Mouse (Mus musculus) ES-E14 (cell line): Measurements from ENCODE around the gene Poc1a. TPM values are rescaled to one million over a fixed set of nuclear protein-coding genes. Genes with fewer than 3 reads are reported as not detected.

Experiments used
- DNase-seq: peaks from one replicate; pipeline ENCODE4 v3.0.0-alpha.2; 2013; ENCODE audit warnings: low read depth, low spot score
- H3K27ac ChIP-seq: 2 replicates; pipeline ENCODE4 v1.5.1; 2012; ENCODE audit warnings: low read depth, mild to moderate bottlenecking, low read length, moderate library complexity, mixed read lengths; ENCODE audit not compliant: poor library complexity, insufficient read depth, severe bottlenecking
- H3K36me3 ChIP-seq: 2 replicates; pipeline ENCODE4 v1.6.1; 2012; ENCODE audit warnings: mild to moderate bottlenecking, low read length, moderate library complexity, mixed read lengths; ENCODE audit not compliant: control insufficient read depth, poor library complexity, insufficient read depth, severe bottlenecking
- H3K4me1 ChIP-seq, 2 experiments: fragments of 150-350 bp in 1 of 2; sonication (generic) in 1 of 2; 2 replicates each; pipeline ENCODE4 v1.6.1; 2012; ENCODE audit warnings: low read length in 2 of 2, mild to moderate bottlenecking in 1 of 2, mixed read lengths in 1 of 2; ENCODE audit not compliant: control insufficient read depth in 2 of 2, insufficient read depth in 2 of 2, poor library complexity in 1 of 2
- H3K4me3 ChIP-seq, 2 experiments: fragments of 150-350 bp in 1 of 2; sonication (generic) in 1 of 2; 2 replicates each; pipeline ENCODE4 v1.5.1; 2012; ENCODE audit warnings: low read length in 2 of 2, low read depth in 1 of 2, mild to moderate bottlenecking in 1 of 2, mixed read lengths in 1 of 2; ENCODE audit not compliant: insufficient read depth in 1 of 2, poor library complexity in 1 of 2, severe bottlenecking in 1 of 2
- H3K9ac ChIP-seq: 2 replicates; pipeline ENCODE4 v1.6.1; 2012; ENCODE audit warnings: low read depth, mild to moderate bottlenecking, low read length, mixed read lengths; ENCODE audit not compliant: poor library complexity, insufficient read depth, severe bottlenecking
- H3K9me3 ChIP-seq: fragments of 150-350 bp; sonication (generic); 2 replicates; pipeline ENCODE4 v1.6.1; 2012; ENCODE audit warnings: low read depth, mild to moderate bottlenecking, low read length; ENCODE audit not compliant: control insufficient read depth, insufficient read depth
- CHD2 ChIP-seq: IDR thresholded peaks from 2 replicates; pipeline ENCODE4 v1.6.1; 2014; ENCODE audit warnings: mild to moderate bottlenecking, low read depth, low read length, inconsistent platforms
- HCFC1 ChIP-seq: IDR thresholded peaks from 2 replicates; pipeline ENCODE4 v1.6.1; 2012; ENCODE audit warnings: low read length, inconsistent platforms, borderline replicate concordance; ENCODE audit not compliant: insufficient read depth
- MAFK ChIP-seq: IDR thresholded peaks from 2 replicates; pipeline ENCODE4 v1.6.1; 2014; ENCODE audit warnings: mild to moderate bottlenecking, low read depth, low read length, inconsistent platforms; ENCODE audit not compliant: insufficient read depth
- ZC3H11A ChIP-seq: IDR thresholded peaks from 2 replicates; pipeline ENCODE4 v1.6.1; 2012; ENCODE audit warnings: low read depth, mild to moderate bottlenecking, inconsistent platforms, low read length, borderline replicate concordance
- ZNF384 ChIP-seq: IDR thresholded peaks from 2 replicates; pipeline ENCODE4 v1.6.1; 2012; ENCODE audit warnings: low read depth, low read length, inconsistent platforms
- in situ Hi-C, 2 experiments: fragments of 600-800 bp; cut with MboI; formaldehyde crosslinking; loops; one replicate each; pipeline ENCODE4 v1.15.1; 2025; ENCODE audit warnings: low sequenced_read_pairs in 2 of 2, inconsistent platforms in 1 of 2; ENCODE audit not compliant: unreplicated experiment in 2 of 2
- total RNA-seq: library from RNA; depleted of rRNA; stranded (reverse); fragments of 300-350 nt; gene quantifications from 2 replicates; pipeline ENCODE4 v1.2.3, GENCODE M21; 2012

The Poc1a gene
- total RNA-seq, 1 experiment: 21.2 TPM

DNA sequence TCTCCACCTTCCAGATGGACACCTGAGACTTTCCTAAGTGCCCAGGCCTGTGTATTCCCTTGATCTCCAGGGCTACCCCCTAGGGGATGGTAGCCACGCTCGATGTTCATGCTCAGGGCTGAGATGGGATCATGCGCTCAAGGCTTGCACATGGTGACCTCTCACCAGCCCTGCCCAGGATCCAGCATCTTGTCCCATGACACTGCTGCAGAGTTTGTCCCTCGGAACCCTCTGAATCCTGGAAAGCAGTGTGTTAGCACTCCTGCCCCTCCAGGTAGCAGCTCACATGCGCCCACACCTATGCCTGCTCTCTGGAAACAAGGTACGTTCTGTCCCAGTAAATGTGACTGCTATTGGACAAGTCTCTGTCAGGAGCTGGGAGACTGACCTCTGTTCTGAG, 73.9 kb downstream of the Poc1a start:
- H3K9ac ChIP-seq: no peak overlapping the region
- H3K36me3 ChIP-seq: no peaks in the 10 kb centered on the region
- DNase-seq: no peak
- H3K4me3 ChIP-seq: no peak overlapping the region
- peaks cover 0 to 7% of the 10 kb centered on the region in 2 experiments; a peak in 2 of 4 replicates for H3K4me1 ChIP-seq
- in situ Hi-C loops: no loop called here
- no peaks in the 10 kb centered on the region for H3K9me3 ChIP-seq
- no peak overlapping the region for H3K27ac ChIP-seq
- TF ChIP-seq CHD2: no peak
- TF ChIP-seq ZC3H11A: no peak
- no peak for TF ChIP-seq HCFC1
- TF ChIP-seq MAFK: no peak
- TF ChIP-seq ZNF384: no peak

DNA sequence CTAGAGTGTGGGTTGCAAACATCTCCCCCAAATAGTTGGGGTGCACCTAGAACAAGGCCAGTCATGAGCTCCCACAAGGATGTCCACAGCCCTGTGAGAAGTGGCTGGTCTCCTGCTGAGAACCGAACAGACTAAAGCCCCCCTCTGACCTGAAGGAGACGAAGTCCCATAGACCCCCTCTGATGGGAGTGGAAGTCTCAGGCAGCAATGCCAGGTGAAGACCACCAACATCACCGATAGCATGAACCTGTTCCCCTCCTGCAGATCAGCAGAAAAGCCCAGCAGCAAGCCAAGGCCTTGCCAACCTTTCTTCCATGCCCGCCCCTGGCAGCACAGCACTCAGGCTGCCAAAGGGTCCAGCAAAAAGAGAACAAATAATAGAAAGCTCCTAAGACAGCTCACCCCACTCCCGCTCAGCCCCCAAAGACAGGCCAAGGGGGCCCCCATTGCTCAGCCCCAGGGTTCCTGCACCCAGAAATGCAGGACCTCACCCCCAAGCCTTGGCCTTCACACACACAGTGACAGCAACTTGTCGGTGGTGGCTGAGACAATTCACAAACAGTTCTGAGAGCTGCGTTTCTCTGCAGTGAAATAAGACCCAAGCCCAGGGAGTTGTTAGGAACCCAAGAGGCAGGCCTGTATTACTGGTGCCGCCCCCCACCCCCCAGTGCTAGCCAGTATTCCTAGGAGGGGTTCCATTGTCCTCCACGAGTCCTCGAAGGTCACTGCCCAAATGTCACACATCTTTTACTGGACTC, 74.5 kb downstream of the Poc1a start:
- Histone ChIP-seq H3K36me3 (no peaks in the 10 kb centered on the region), H3K9ac (no peak overlapping the region), H3K27ac (no peak overlapping the region), H3K4me1 (peaks cover 0 to 7% of the 10 kb centered on the region in 2 experiments; a peak in 2 of 4 replicates), H3K4me3 (no peak overlapping the region), H3K9me3 (no peaks in the 10 kb centered on the region)
- TF ChIP-seq HCFC1: no peak
- no peak for TF ChIP-seq ZNF384
- TF ChIP-seq ZC3H11A: no peak
- TF ChIP-seq MAFK: no peak
- no peak for TF ChIP-seq CHD2
- in situ Hi-C loops: no loop called here
- no peak for DNase-seq

DNA sequence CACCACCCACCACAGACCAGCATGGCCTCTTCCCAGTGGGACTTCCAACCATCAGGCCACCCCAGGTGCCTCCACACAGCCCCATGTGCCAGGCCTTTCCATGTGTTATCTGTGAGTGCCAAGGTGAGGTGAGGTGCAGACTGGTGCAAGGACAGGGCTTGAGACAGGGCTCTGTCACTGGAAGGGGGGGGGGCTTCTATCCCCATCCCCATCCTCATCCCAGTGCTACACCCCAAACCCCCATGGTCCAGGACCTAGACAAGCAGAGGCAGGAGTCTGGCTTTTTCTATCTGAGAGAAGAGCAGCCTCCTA, 75.1 kb downstream of the Poc1a start:
- no peak for DNase-seq
- TF ChIP-seq MAFK (no peak), HCFC1 (no peak), ZNF384 (no peak), ZC3H11A (no peak), CHD2 (no peak)
- H3K4me1 ChIP-seq: peaks cover 0 to 7% of the 10 kb centered on the region in 2 experiments; a peak in 2 of 4 replicates
- no peak overlapping the region for H3K9ac ChIP-seq
- H3K27ac ChIP-seq: no peak overlapping the region
- H3K9me3 ChIP-seq: no peaks in the 10 kb centered on the region
- no peaks in the 10 kb centered on the region for H3K36me3 ChIP-seq
- no peak overlapping the region for H3K4me3 ChIP-seq
- in situ Hi-C loops: no loop called here

DNA sequence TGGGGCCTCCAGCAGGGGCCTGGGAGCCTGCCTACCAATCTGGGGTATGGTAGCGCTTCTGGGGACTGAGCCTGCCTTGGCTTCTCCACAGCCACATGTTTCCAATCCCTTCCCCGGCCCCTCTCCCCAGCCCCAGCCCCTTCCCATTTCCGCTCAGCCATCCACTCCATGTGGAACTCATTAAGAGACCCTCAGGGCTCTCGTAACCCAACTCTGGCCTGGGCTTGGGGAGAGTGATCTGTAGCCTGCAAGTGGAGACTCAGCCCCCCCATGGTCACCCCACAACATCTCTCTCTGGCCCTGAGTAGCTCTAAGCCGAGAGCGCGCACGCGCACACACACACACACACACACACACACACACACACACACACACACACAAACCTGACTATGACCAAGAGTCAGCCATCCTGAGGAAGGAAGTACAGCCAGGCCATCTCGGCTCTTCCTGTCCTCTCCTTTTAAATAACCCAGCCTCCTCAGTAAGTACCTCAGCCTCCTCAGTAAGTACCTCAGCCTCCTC, 75.5 kb downstream of the Poc1a start:
- DNase-seq: no peak
- H3K9ac ChIP-seq: no peak overlapping the region
- no peaks in the 10 kb centered on the region for H3K36me3 ChIP-seq
- no peak overlapping the region for H3K4me3 ChIP-seq
- peaks cover 0 to 4% of the 10 kb centered on the region in 2 experiments; a peak in 2 of 4 replicates for H3K4me1 ChIP-seq
- H3K9me3 ChIP-seq: no peaks in the 10 kb centered on the region
- in situ Hi-C loops: no loop called here
- H3K27ac ChIP-seq: no peak overlapping the region
- TF ChIP-seq MAFK (no peak), ZC3H11A (no peak), CHD2 (no peak), ZNF384 (no peak)

DNA sequence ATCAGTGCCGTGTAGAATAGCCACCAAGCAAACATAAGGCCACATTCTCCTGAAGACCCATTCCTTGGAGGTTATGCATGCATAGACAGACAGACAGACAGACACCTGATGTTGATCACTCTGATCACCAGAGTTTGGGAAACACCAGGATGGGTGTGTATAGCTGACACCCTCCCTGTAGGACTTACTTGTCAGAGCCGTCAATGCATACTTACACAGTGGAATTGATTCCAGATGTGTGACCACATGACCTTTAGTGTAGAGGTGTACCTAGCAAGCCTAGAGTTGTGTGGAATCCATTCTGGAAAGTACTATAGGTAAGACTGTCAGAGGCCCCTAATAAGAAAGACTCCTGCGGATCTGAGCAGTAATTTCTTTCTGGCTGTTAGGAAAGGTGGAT, 76.3 kb downstream of the Poc1a start:
- Histone ChIP-seq H3K27ac (no peak overlapping the region), H3K4me3 (no peak overlapping the region), H3K36me3 (no peaks in the 10 kb centered on the region), H3K9ac (no peak overlapping the region), H3K4me1 (no peaks in the 10 kb centered on the region; a peak in 1 of 4 replicates), H3K9me3 (no peaks in the 10 kb centered on the region)
- TF ChIP-seq ZC3H11A (no peak), ZNF384 (no peak), HCFC1 (no peak), CHD2 (no peak), MAFK (no peak)
- DNase-seq: no peak
- in situ Hi-C loops: no loop called here
